Mouse (Mus musculus): ENCODE data around the gene Brinp3.

DNA sequence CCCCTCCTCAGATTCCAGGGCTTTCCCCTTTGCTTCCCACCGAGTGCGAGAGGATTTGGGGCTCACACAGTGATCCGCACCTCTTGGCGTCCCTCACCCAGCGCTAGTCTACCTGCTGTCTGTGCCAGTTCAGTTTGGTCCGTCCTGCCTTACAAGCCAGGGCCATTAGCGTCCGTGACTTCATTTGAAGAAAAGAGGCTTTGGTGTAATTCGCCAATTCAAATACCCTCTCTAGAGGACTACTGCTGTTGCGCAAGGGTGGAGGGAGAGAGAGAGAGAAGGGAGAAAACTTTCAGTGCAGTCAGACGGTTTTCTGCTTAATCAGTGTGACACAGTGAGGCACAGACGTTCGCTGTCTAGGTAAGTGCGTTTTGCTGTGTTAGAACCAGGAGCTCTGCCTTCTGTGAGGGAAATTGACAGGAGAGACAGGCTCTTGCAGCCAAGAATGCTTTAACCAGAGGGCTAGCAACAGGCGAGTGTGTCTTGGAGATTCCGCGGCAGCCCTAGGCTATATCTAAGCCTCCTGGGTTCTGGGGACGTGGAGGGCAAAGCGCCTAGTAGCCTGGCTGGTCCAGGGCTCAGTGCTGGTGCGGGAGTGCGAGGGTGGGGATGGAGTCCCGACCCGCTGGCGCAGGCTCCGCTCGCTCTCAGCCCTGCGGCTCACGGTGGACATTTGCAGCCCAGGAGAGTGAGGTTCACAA lies 3.0 kb downstream of the Brinp3 start:
- TF ChIP-seq CTCF (IDR thresholded peaks at IDR 0.05; ENCODE audit: low read depth, low read length) (no peak), POLR2A (IDR thresholded peaks at IDR 0.05; ENCODE audit: borderline replicate concordance, low read depth, low read length) (no peak)

Measured in bone marrow macrophage, adult 2 months (primary cell).